Mouse (Mus musculus) bone marrow macrophage, adult 2 months (primary cell): Measurements from ENCODE around the gene Mus81.

Source experiments
- CTCF ChIP-seq: IDR thresholded peaks from 2 replicates; pipeline ENCODE4 v1.5.1; 2012; ENCODE audit warnings: low read depth, mild to moderate bottlenecking, low read length, moderate library complexity
- POLR2A ChIP-seq: IDR thresholded peaks from 2 replicates; pipeline ENCODE4 v1.6.1; 2012; ENCODE audit warnings: mild to moderate bottlenecking, low read depth, low read length, borderline replicate concordance

- TF ChIP-seq POLR2A, result no peak
- no peak for TF ChIP-seq CTCF
These were observed 23.0 kb upstream of the Mus81 start for GRCm38 (mm10) chr19:5511074-5511632.
